Mouse (Mus musculus): ENCODE measurements at regions not wholly inside any gene's neighbourhood (a gene's known extent, or its start where the extent isn't known, plus 50 kb on each side); places are given as distances from the start of the nearest gene placed in this dataset.

- H3K36me3 ChIP-seq (ENCODE audit: insufficient read depth, low read length): no peaks in the 10 kb centered on the region
- no peak overlapping the region for H3K27ac ChIP-seq (ENCODE audit: low read length)
- H3K4me2 ChIP-seq (replicated peaks; ENCODE audit: low read depth, low read length): no peak overlapping the region
- 74% methylated on average over 2 of the region's 2 CpGs for WGBS
- no peak overlapping the region for H3K4me3 ChIP-seq (ENCODE audit: low read length)
- ATAC-seq (ENCODE audit: low FRiP score, low TSS enrichment): no peak
- no peaks in the 10 kb centered on the region for H3K4me1 ChIP-seq (ENCODE audit: insufficient read depth, low read length)
- H3K9ac ChIP-seq (replicated peaks; ENCODE audit: low read length): no peak overlapping the region
- no peaks in the 10 kb centered on the region for H3K9me3 ChIP-seq (ENCODE audit: low read length)
- no peaks in the 10 kb centered on the region for H3K27me3 ChIP-seq (ENCODE audit: insufficient read depth, low read length)
Measured at GRCm38 (mm10) chr14:23237376-23237775, 776.9 kb downstream of the Kcnma1 start.

- no peak overlapping the region for H3K4me2 ChIP-seq (replicated peaks; ENCODE audit: low read depth, low read length)
- no peak overlapping the region for H3K4me3 ChIP-seq (ENCODE audit: low read length)
- no peaks in the 10 kb centered on the region for H3K36me3 ChIP-seq (ENCODE audit: insufficient read depth, low read length)
- no peaks in the 10 kb centered on the region for H3K4me1 ChIP-seq (ENCODE audit: insufficient read depth, low read length)
- H3K27me3 ChIP-seq (ENCODE audit: insufficient read depth, low read length): no peaks in the 10 kb centered on the region
- no peak for ATAC-seq (ENCODE audit: low FRiP score, low TSS enrichment)
- H3K9me3 ChIP-seq (ENCODE audit: low read length): 0 out of 2 replicates have a peak, but pooled peaks cover 3% of the 10 kb centered on the region
- WGBS: 90% methylated on average over 3 of the region's 3 CpGs
- no peak overlapping the region for H3K27ac ChIP-seq (ENCODE audit: low read length)
- H3K9ac ChIP-seq (replicated peaks; ENCODE audit: low read length): no peak overlapping the region
Measured at GRCm38 (mm10) chr14:23198676-23199075, 815.6 kb downstream of the Kcnma1 start.

- no peak for ATAC-seq (ENCODE audit: low FRiP score, low TSS enrichment)
- WGBS: 80% methylated on average over 7 of the region's 7 CpGs
- H3K4me1 ChIP-seq (ENCODE audit: insufficient read depth, low read length): no peaks in the 10 kb centered on the region
Measured at GRCm38 (mm10) chr14:23194569-23195529, 819.4 kb downstream of the Kcnma1 start.

GRCm38 (mm10) chr14:23192566-23192965 is 821.7 kb downstream of the Kcnma1 start:
- WGBS: 59% methylated on average over 3 of the region's 3 CpGs
- Histone ChIP-seq H3K4me1 (ENCODE audit: insufficient read depth, low read length) (no peaks in the 10 kb centered on the region), H3K9ac (replicated peaks; ENCODE audit: low read length) (no peak overlapping the region), H3K4me2 (replicated peaks; ENCODE audit: low read depth, low read length) (no peak overlapping the region), H3K27ac (ENCODE audit: low read length) (no peak overlapping the region), H3K27me3 (ENCODE audit: insufficient read depth, low read length) (no peaks in the 10 kb centered on the region), H3K36me3 (ENCODE audit: insufficient read depth, low read length) (no peaks in the 10 kb centered on the region), H3K9me3 (ENCODE audit: low read length) (no peaks in the 10 kb centered on the region), H3K4me3 (ENCODE audit: low read length) (no peak overlapping the region)
- ATAC-seq (ENCODE audit: low FRiP score, low TSS enrichment): no peak

More at GRCm38 (mm10) chr14:23194569-23195529, 819.4 kb downstream of the Kcnma1 start:
- Histone ChIP-seq H3K4me3 (ENCODE audit: low read length) (no peak overlapping the region), H3K27ac (ENCODE audit: low read length) (no peak overlapping the region), H3K36me3 (ENCODE audit: insufficient read depth, low read length) (no peaks in the 10 kb centered on the region), H3K9ac (replicated peaks; ENCODE audit: low read length) (no peak overlapping the region), H3K9me3 (ENCODE audit: low read length) (no peaks in the 10 kb centered on the region), H3K4me2 (replicated peaks; ENCODE audit: low read depth, low read length) (no peak overlapping the region), H3K27me3 (ENCODE audit: insufficient read depth, low read length) (no peaks in the 10 kb centered on the region)

- H3K4me3 ChIP-seq (ENCODE audit: low read length): no peak overlapping the region
- no peak overlapping the region for H3K9ac ChIP-seq (replicated peaks; ENCODE audit: low read length)
- no peaks in the 10 kb centered on the region for H3K4me1 ChIP-seq (ENCODE audit: insufficient read depth, low read length)
- H3K27me3 ChIP-seq (ENCODE audit: insufficient read depth, low read length): no peaks in the 10 kb centered on the region
- no peak for ATAC-seq (ENCODE audit: low FRiP score, low TSS enrichment)
- no peaks in the 10 kb centered on the region for H3K36me3 ChIP-seq (ENCODE audit: insufficient read depth, low read length)
- no peak overlapping the region for H3K4me2 ChIP-seq (replicated peaks; ENCODE audit: low read depth, low read length)
- 67% methylated on average over 6 of the region's 6 CpGs for WGBS
- no peaks in the 10 kb centered on the region for H3K9me3 ChIP-seq (ENCODE audit: low read length)
- H3K27ac ChIP-seq (ENCODE audit: low read length): no peak overlapping the region
Measured at GRCm38 (mm10) chr14:23185359-23185758, 828.9 kb downstream of the Kcnma1 start.

GRCm38 (mm10) chr14:23169346-23169745 is 844.9 kb downstream of the Kcnma1 start:
- no peak overlapping the region for H3K4me3 ChIP-seq (ENCODE audit: low read length)
- H3K9me3 ChIP-seq (ENCODE audit: low read length): no peaks in the 10 kb centered on the region
- WGBS: 81% methylated on average over 14 of the region's 14 CpGs
- no peaks in the 10 kb centered on the region for H3K36me3 ChIP-seq (ENCODE audit: insufficient read depth, low read length)
- H3K9ac ChIP-seq (replicated peaks; ENCODE audit: low read length): no peak overlapping the region
- H3K4me2 ChIP-seq (replicated peaks; ENCODE audit: low read depth, low read length): no peak overlapping the region
- no peak for ATAC-seq (ENCODE audit: low FRiP score, low TSS enrichment)
- H3K27ac ChIP-seq (ENCODE audit: low read length): no peak overlapping the region
- H3K27me3 ChIP-seq (ENCODE audit: insufficient read depth, low read length): no peaks in the 10 kb centered on the region
- H3K4me1 ChIP-seq (ENCODE audit: insufficient read depth, low read length): no peaks in the 10 kb centered on the region

GRCm38 (mm10) chr14:23160567-23160966 is 853.7 kb downstream of the Kcnma1 start:
- ATAC-seq (ENCODE audit: low FRiP score, low TSS enrichment): no peak
- no peaks in the 10 kb centered on the region for H3K4me1 ChIP-seq (ENCODE audit: insufficient read depth, low read length)

GRCm38 (mm10) chr14:23150431-23150830 is 863.9 kb downstream of the Kcnma1 start:
- H3K36me3 ChIP-seq (ENCODE audit: insufficient read depth, low read length): no peaks in the 10 kb centered on the region
- H3K27ac ChIP-seq (ENCODE audit: low read length): no peak overlapping the region
- H3K9me3 ChIP-seq (ENCODE audit: low read length): no peaks in the 10 kb centered on the region
- no peak for ATAC-seq (ENCODE audit: low FRiP score, low TSS enrichment)
- no peaks in the 10 kb centered on the region for H3K4me1 ChIP-seq (ENCODE audit: insufficient read depth, low read length)
- H3K4me3 ChIP-seq (ENCODE audit: low read length): no peak overlapping the region
- no peak overlapping the region for H3K4me2 ChIP-seq (replicated peaks; ENCODE audit: low read depth, low read length)
- H3K27me3 ChIP-seq (ENCODE audit: insufficient read depth, low read length): no peaks in the 10 kb centered on the region
- H3K9ac ChIP-seq (replicated peaks; ENCODE audit: low read length): no peak overlapping the region

More at GRCm38 (mm10) chr14:23160567-23160966, 853.7 kb downstream of the Kcnma1 start:
- Histone ChIP-seq H3K27me3 (ENCODE audit: insufficient read depth, low read length) (no peaks in the 10 kb centered on the region), H3K36me3 (ENCODE audit: insufficient read depth, low read length) (no peaks in the 10 kb centered on the region), H3K9me3 (ENCODE audit: low read length) (no peaks in the 10 kb centered on the region), H3K27ac (ENCODE audit: low read length) (no peak overlapping the region), H3K9ac (replicated peaks; ENCODE audit: low read length) (no peak overlapping the region), H3K4me3 (ENCODE audit: low read length) (no peak overlapping the region), H3K4me2 (replicated peaks; ENCODE audit: low read depth, low read length) (no peak overlapping the region)
- 54% methylated on average over 1 of the region's 1 CpGs for WGBS

- 71% methylated on average over 1 of the region's 1 CpGs for WGBS
- Histone ChIP-seq H3K9ac (replicated peaks; ENCODE audit: low read length) (no peak overlapping the region), H3K9me3 (ENCODE audit: low read length) (no peaks in the 10 kb centered on the region), H3K27me3 (ENCODE audit: insufficient read depth, low read length) (no peaks in the 10 kb centered on the region), H3K4me1 (ENCODE audit: insufficient read depth, low read length) (no peaks in the 10 kb centered on the region), H3K36me3 (ENCODE audit: insufficient read depth, low read length) (no peaks in the 10 kb centered on the region), H3K4me2 (replicated peaks; ENCODE audit: low read depth, low read length) (no peak overlapping the region), H3K27ac (ENCODE audit: low read length) (no peak overlapping the region), H3K4me3 (ENCODE audit: low read length) (no peak overlapping the region)
- ATAC-seq (ENCODE audit: low FRiP score, low TSS enrichment): no peak
Measured at GRCm38 (mm10) chr14:23146981-23147380, 867.3 kb downstream of the Kcnma1 start.

GRCm38 (mm10) chr14:23140385-23140784 is 873.9 kb downstream of the Kcnma1 start:
- H3K4me2 ChIP-seq (replicated peaks; ENCODE audit: low read depth, low read length): no peak overlapping the region
- ATAC-seq (ENCODE audit: low FRiP score, low TSS enrichment): no peak
- H3K27me3 ChIP-seq (ENCODE audit: insufficient read depth, low read length): no peaks in the 10 kb centered on the region
- 96% methylated on average over 1 of the region's 1 CpGs for WGBS
- no peak overlapping the region for H3K9ac ChIP-seq (replicated peaks; ENCODE audit: low read length)
- no peak overlapping the region for H3K27ac ChIP-seq (ENCODE audit: low read length)
- H3K9me3 ChIP-seq (ENCODE audit: low read length): no peaks in the 10 kb centered on the region
- H3K4me1 ChIP-seq (ENCODE audit: insufficient read depth, low read length): no peaks in the 10 kb centered on the region
- H3K4me3 ChIP-seq (ENCODE audit: low read length): no peak overlapping the region
- H3K36me3 ChIP-seq (ENCODE audit: insufficient read depth, low read length): no peaks in the 10 kb centered on the region

Data from kidney, embryonic 16.5 days (tissue).